Mouse (Mus musculus) lung, adult 18-20 months (tissue): ENCODE measurements around the gene Fryl.

Experiments
- DNase-seq, 2 experiments: peaks; one replicate each; pipeline ENCODE4 v3.0.0; 2022; ENCODE audit warnings: mixed read lengths in 2 of 2

The Fryl gene

GRCm38 (mm10) chr5:73156226-73156926 is 100.0 kb downstream of the Fryl start:
- peak; percentile 53 to 65 for DNase-seq

GRCm38 (mm10) chr5:73153802-73154465 is 102.5 kb downstream of the Fryl start:
- DNase-seq: no peak

GRCm38 (mm10) chr5:73152206-73152605 is 104.2 kb downstream of the Fryl start:
- no peak for DNase-seq

- DNase-seq: no peak
Measured at GRCm38 (mm10) chr5:73150877-73151445, 105.5 kb downstream of the Fryl start.

- no peak for DNase-seq
Measured at GRCm38 (mm10) chr5:73144987-73145386, 111.4 kb downstream of the Fryl start.

GRCm38 (mm10) chr5:73141712-73142111 is 114.7 kb downstream of the Fryl start:
- DNase-seq: no peak

- DNase-seq: no peak
Measured at GRCm38 (mm10) chr5:73141161-73141560, 115.3 kb downstream of the Fryl start.

GRCm38 (mm10) chr5:73137561-73137960 is 118.9 kb downstream of the Fryl start:
- DNase-seq: no peak

GRCm38 (mm10) chr5:73135959-73136358 is 120.5 kb downstream of the Fryl start:
- no peak for DNase-seq

- DNase-seq: peak in 1 of 2 experiments; percentile 31
Measured at GRCm38 (mm10) chr5:73135131-73135530, 121.3 kb downstream of the Fryl start.

GRCm38 (mm10) chr5:73133833-73134185 is 122.6 kb downstream of the Fryl start:
- DNase-seq: peak in 1 of 2 experiments; percentile 52

- no peak for DNase-seq
Measured at GRCm38 (mm10) chr5:73132998-73133832, 123.2 kb downstream of the Fryl start.

GRCm38 (mm10) chr5:73130984-73131383 is 125.4 kb downstream of the Fryl start:
- DNase-seq: no peak

GRCm38 (mm10) chr5:73129871-73130270 is 126.5 kb downstream of the Fryl start:
- no peak for DNase-seq

GRCm38 (mm10) chr5:73119969-73120725 is 136.3 kb downstream of the Fryl start:
- DNase-seq: no peak

- DNase-seq: no peak
Measured at GRCm38 (mm10) chr5:73119524-73119923, 136.9 kb downstream of the Fryl start.

- DNase-seq: no peak
Measured at GRCm38 (mm10) chr5:73118786-73119185, 137.6 kb downstream of the Fryl start.

- DNase-seq: no peak
Measured at GRCm38 (mm10) chr5:73114878-73115277, 141.5 kb downstream of the Fryl start.

GRCm38 (mm10) chr5:73112331-73112730 is 144.1 kb downstream of the Fryl start:
- no peak for DNase-seq

GRCm38 (mm10) chr5:73103657-73104056 is 152.8 kb downstream of the Fryl start:
- peak; percentile 77 to 81 for DNase-seq

- DNase-seq: no peak
Measured at GRCm38 (mm10) chr5:73102342-73102989, 154.0 kb downstream of the Fryl start.

- no peak for DNase-seq
Measured at GRCm38 (mm10) chr5:73092236-73092635, 164.2 kb downstream of the Fryl start.
